Mouse (Mus musculus): ENCODE data around the gene Syt9. TPM values are rescaled to one million over a fixed set of nuclear protein-coding genes. Genes with fewer than 3 reads are reported as not detected.
A peak's percentile ranks its signal among the peaks of the same experiment; 100 is the strongest.

The Syt9 gene
- polyA plus RNA-seq, 1 experiment from 2014 or later: 1.9 TPM

GRCm38 (mm10) chr7:107574276-107574675 is 203.7 kb downstream of the Syt9 start:
- WGBS: 63% methylated on average over 3 of the region's 3 CpGs
- peaks cover 8% of the 10 kb centered on the region; the same call in 1 of the 2 replicates for H3K36me3 ChIP-seq (ENCODE audit: control insufficient read depth, insufficient read depth, low read length)
- H3K4me1 ChIP-seq (ENCODE audit: control insufficient read depth, insufficient read depth, low read length): no peaks in the 10 kb centered on the region
- no peaks in the 10 kb centered on the region; the same call in 1 of the 2 replicates for H3K9me3 ChIP-seq (replicated peaks; ENCODE audit: control insufficient read depth, low read length)
- H3K27ac ChIP-seq (ENCODE audit: low read length): no peak overlapping the region
- H3K27me3 ChIP-seq (ENCODE audit: control insufficient read depth, insufficient read depth, low read length): no peaks in the 10 kb centered on the region
- no peak overlapping the region for H3K4me3 ChIP-seq (replicated peaks; ENCODE audit: low read length)
- no peak overlapping the region for H3K9ac ChIP-seq (ENCODE audit: low read length)
- no peak for ATAC-seq (ENCODE audit: insufficient read depth, low FRiP score)
- H3K4me2 ChIP-seq (ENCODE audit: low read depth, low read length): no peak overlapping the region

GRCm38 (mm10) chr7:107592641-107593040 is 222.1 kb downstream of the Syt9 start:
- Histone ChIP-seq H3K9ac (ENCODE audit: low read length) (no peak overlapping the region), H3K36me3 (ENCODE audit: control insufficient read depth, insufficient read depth, low read length) (no peaks in the 10 kb centered on the region), H3K27me3 (ENCODE audit: control insufficient read depth, insufficient read depth, low read length) (no peaks in the 10 kb centered on the region), H3K4me1 (ENCODE audit: control insufficient read depth, insufficient read depth, low read length) (peaks cover 2% of the 10 kb centered on the region; the same call in 1 of the 2 replicates), H3K4me2 (ENCODE audit: low read depth, low read length) (no peak overlapping the region), H3K27ac (ENCODE audit: low read length) (no peak overlapping the region), H3K4me3 (replicated peaks; ENCODE audit: low read length) (no peak overlapping the region), H3K9me3 (replicated peaks; ENCODE audit: control insufficient read depth, low read length) (no peaks in the 10 kb centered on the region)
- whole genome bisulfite sequencing: 43% methylated on average over 2 of the region's 2 CpGs
- ATAC-seq (ENCODE audit: insufficient read depth, low FRiP score): no peak

- Histone ChIP-seq H3K4me1 (ENCODE audit: control insufficient read depth, insufficient read depth, low read length) (peaks cover 2% of the 10 kb centered on the region; the same call in 1 of the 2 replicates), H3K27me3 (ENCODE audit: control insufficient read depth, insufficient read depth, low read length) (no peaks in the 10 kb centered on the region), H3K9me3 (replicated peaks; ENCODE audit: control insufficient read depth, low read length) (no peaks in the 10 kb centered on the region), H3K4me3 (replicated peaks; ENCODE audit: low read length) (peak overlapping the region; percentile 64; the same call in 1 of the 2 replicates), H3K4me2 (ENCODE audit: low read depth, low read length) (peak overlapping the region; percentile 94), H3K27ac (ENCODE audit: low read length) (peak overlapping the region; percentile 76; the same call in 1 of the 2 replicates), H3K36me3 (ENCODE audit: control insufficient read depth, insufficient read depth, low read length) (no peaks in the 10 kb centered on the region), H3K9ac (ENCODE audit: low read length) (no peak overlapping the region; the same call in 1 of the 2 replicates)
- no peak for ATAC-seq (ENCODE audit: insufficient read depth, low FRiP score)
- 38% methylated on average over 7 of the region's 7 CpGs for WGBS
Observed at GRCm38 (mm10) chr7:107593904-107594303, 223.4 kb downstream of the Syt9 start.

- no peaks in the 10 kb centered on the region for H3K9me3 ChIP-seq (replicated peaks; ENCODE audit: control insufficient read depth, low read length)
- H3K27ac ChIP-seq (ENCODE audit: low read length): peak overlapping the region; percentile 76
- H3K4me1 ChIP-seq (ENCODE audit: control insufficient read depth, insufficient read depth, low read length): peaks cover 2% of the 10 kb centered on the region; the same call in 1 of the 2 replicates
- H3K4me3 ChIP-seq (replicated peaks; ENCODE audit: low read length): peak overlapping the region; percentile 64
- H3K27me3 ChIP-seq (ENCODE audit: control insufficient read depth, insufficient read depth, low read length): no peaks in the 10 kb centered on the region
- no peaks in the 10 kb centered on the region for H3K36me3 ChIP-seq (ENCODE audit: control insufficient read depth, insufficient read depth, low read length)
- peak; percentile 79 for ATAC-seq (ENCODE audit: insufficient read depth, low FRiP score)
- WGBS: 2% methylated on average over 16 of the region's 16 CpGs
- H3K4me2 ChIP-seq (ENCODE audit: low read depth, low read length): peak overlapping the region; percentile 94
- H3K9ac ChIP-seq (ENCODE audit: low read length): peak overlapping the region; percentile 71
Observed at GRCm38 (mm10) chr7:107594325-107594856, 223.9 kb downstream of the Syt9 start.

- peak within 1 kb of the TSS; percentile 64 for H3K4me3 ChIP-seq (replicated peaks; ENCODE audit: low read length)
- H3K36me3 ChIP-seq (ENCODE audit: control insufficient read depth, insufficient read depth, low read length): no peaks in the 10 kb centered on the region
- H3K9me3 ChIP-seq (replicated peaks; ENCODE audit: control insufficient read depth, low read length): no peaks in the 10 kb centered on the region
- H3K4me1 ChIP-seq (ENCODE audit: control insufficient read depth, insufficient read depth, low read length): peaks cover 2% of the 10 kb centered on the region; the same call in 1 of the 2 replicates
- under 1% methylated on average over 24 of the region's 24 CpGs for WGBS
- H3K27ac ChIP-seq (ENCODE audit: low read length): peak within 1 kb of the TSS; percentile 76
- peak within 1 kb of the TSS; percentile 71 for H3K9ac ChIP-seq (ENCODE audit: low read length)
- H3K27me3 ChIP-seq (ENCODE audit: control insufficient read depth, insufficient read depth, low read length): no peaks in the 10 kb centered on the region
- peak within 1 kb of the TSS; percentile 94 for H3K4me2 ChIP-seq (ENCODE audit: low read depth, low read length)
- ATAC-seq (ENCODE audit: insufficient read depth, low FRiP score): peak; percentile 97
Observed at GRCm38 (mm10) chr7:107594857-107595402, 224.4 kb downstream of the Syt9 start, which contains the start of gene Ppfibp2. Gene Ppfibp2, plus strand, starts transcription at chr7:107595207.

GRCm38 (mm10) chr7:107595426-107595825 is 224.9 kb downstream of the Syt9 start:
- no peaks in the 10 kb centered on the region for H3K9me3 ChIP-seq (replicated peaks; ENCODE audit: control insufficient read depth, low read length)
- no peak for ATAC-seq (ENCODE audit: insufficient read depth, low FRiP score)

GRCm38 (mm10) chr7:107596753-107597152 is 226.2 kb downstream of the Syt9 start:
- Histone ChIP-seq H3K36me3 (ENCODE audit: control insufficient read depth, insufficient read depth, low read length) (no peaks in the 10 kb centered on the region), H3K4me3 (replicated peaks; ENCODE audit: low read length) (no peak overlapping the region), H3K4me1 (ENCODE audit: control insufficient read depth, insufficient read depth, low read length) (peaks cover 2% of the 10 kb centered on the region; the same call in 1 of the 2 replicates), H3K9me3 (replicated peaks; ENCODE audit: control insufficient read depth, low read length) (no peaks in the 10 kb centered on the region), H3K27me3 (ENCODE audit: control insufficient read depth, insufficient read depth, low read length) (no peaks in the 10 kb centered on the region), H3K27ac (ENCODE audit: low read length) (no peak overlapping the region), H3K4me2 (ENCODE audit: low read depth, low read length) (no peak overlapping the region), H3K9ac (ENCODE audit: low read length) (no peak overlapping the region)
- no peak for ATAC-seq (ENCODE audit: insufficient read depth, low FRiP score)

More at GRCm38 (mm10) chr7:107595426-107595825, 224.9 kb downstream of the Syt9 start:
- H3K4me2 ChIP-seq (ENCODE audit: low read depth, low read length): peak overlapping the region; percentile 94
- H3K36me3 ChIP-seq (ENCODE audit: control insufficient read depth, insufficient read depth, low read length): no peaks in the 10 kb centered on the region
- no peaks in the 10 kb centered on the region for H3K27me3 ChIP-seq (ENCODE audit: control insufficient read depth, insufficient read depth, low read length)
- 11% methylated on average over 13 of the region's 13 CpGs for WGBS
- no peak overlapping the region for H3K27ac ChIP-seq (ENCODE audit: low read length)
- peak overlapping the region; percentile 71; the same call in 1 of the 2 replicates for H3K9ac ChIP-seq (ENCODE audit: low read length)
- H3K4me1 ChIP-seq (ENCODE audit: control insufficient read depth, insufficient read depth, low read length): peaks cover 2% of the 10 kb centered on the region; the same call in 1 of the 2 replicates
- peak overlapping the region; percentile 64 for H3K4me3 ChIP-seq (replicated peaks; ENCODE audit: low read length)

GRCm38 (mm10) chr7:107597956-107598355 is 227.4 kb downstream of the Syt9 start:
- Histone ChIP-seq H3K27ac (ENCODE audit: low read length) (no peak overlapping the region), H3K4me2 (ENCODE audit: low read depth, low read length) (no peak overlapping the region), H3K4me3 (replicated peaks; ENCODE audit: low read length) (no peak overlapping the region), H3K4me1 (ENCODE audit: control insufficient read depth, insufficient read depth, low read length) (peaks cover 2% of the 10 kb centered on the region; the same call in 1 of the 2 replicates), H3K36me3 (ENCODE audit: control insufficient read depth, insufficient read depth, low read length) (no peaks in the 10 kb centered on the region), H3K9me3 (replicated peaks; ENCODE audit: control insufficient read depth, low read length) (no peaks in the 10 kb centered on the region), H3K27me3 (ENCODE audit: control insufficient read depth, insufficient read depth, low read length) (no peaks in the 10 kb centered on the region), H3K9ac (ENCODE audit: low read length) (no peak overlapping the region)
- ATAC-seq (ENCODE audit: insufficient read depth, low FRiP score): no peak
- 70% methylated on average over 3 of the region's 3 CpGs for WGBS
